Comparison of ENCODE assay signal across 34 mouse cellular contexts in genomic region chr10:8995097-8995496, GRCm38 (mm10).
DNase-seq lines count a peak whose midpoint lies in the region; ATAC-seq and TF ChIP-seq lines count a peak whose summit lies in the region.
"Had no signal": no experiment of that assay in that cellular context is flagged by ENCODE, and none has a peak within 500 bp of the region (broad histone marks: within the 10 kb centered on the region; RNA-seq: fewer than 3 reads in every experiment).

No protein-coding gene starts in this region.

- H3K4me2 ChIP-seq in heart, embryonic 16.5 days (ENCODE audit: low read depth, low read length), result no peak overlapping the region
- H3K4me2 ChIP-seq in lung, embryonic 14.5 days, result no peak overlapping the region
- H3K4me2 ChIP-seq in stomach, embryonic 16.5 days (ENCODE audit: low read depth, low read length), result no peak overlapping the region
- no peak overlapping the region for H3K4me2 ChIP-seq in midbrain, embryonic 16.5 days (ENCODE audit: low read length)
- H3K4me2 ChIP-seq: embryonic facial prominence, embryonic 13.5 days; forebrain, embryonic 12.5 days; liver, embryonic 15.5 days; neural tube, embryonic 15.5 days had no signal

- peaks cover 20% of the 10 kb centered on the region for H3K4me1 ChIP-seq in heart, embryonic 16.5 days (ENCODE audit: control insufficient read depth, insufficient read depth, low read length)
- H3K4me1 ChIP-seq in lung, embryonic 14.5 days (ENCODE audit: insufficient read depth), result peaks cover 12% of the 10 kb centered on the region; the same call in 1 of the 2 replicates
- H3K4me1 ChIP-seq in stomach, embryonic 16.5 days (ENCODE audit: control insufficient read depth, insufficient read depth, low read length), result peaks cover 24% of the 10 kb centered on the region
- H3K4me1 ChIP-seq in midbrain, embryonic 16.5 days (ENCODE audit: control insufficient read depth, insufficient read depth, low read length), result no peaks in the 10 kb centered on the region
- H3K4me1 ChIP-seq in thymus, adult 2 months (replicated peaks; ENCODE audit: control insufficient read depth, insufficient read depth, low read length), result no peaks in the 10 kb centered on the region
- H3K4me1 ChIP-seq: liver, embryonic 15.5 days had no signal

- DNase-seq in heart, adult 8-10 months (ENCODE audit: low spot score), result no peak
- peak; percentile 82 for DNase-seq in MN1 (ENCODE audit: low spot score)
- peak; percentile 35 for DNase-seq in lung, embryonic 14.5 days
- no peak for DNase-seq in thymus, adult 2 months
- DNase-seq: adrenal gland, adult 8-10 months; B cell, adult 2 months; cerebellum, adult 8-10 months; cerebellum, postnatal 36 days; embryo, embryonic 11 days; gastrocnemius, postnatal 25 days; liver; right cerebral cortex, postnatal 14 days; spleen, adult 18-20 months; thymus, adult 18-20 months; thymus, postnatal 4 days had no signal

- H3K36me3 ChIP-seq in heart, embryonic 16.5 days (ENCODE audit: control insufficient read depth, insufficient read depth), result no peaks in the 10 kb centered on the region
- H3K36me3 ChIP-seq in lung, embryonic 14.5 days (ENCODE audit: insufficient read depth), result no peaks in the 10 kb centered on the region
- no peaks in the 10 kb centered on the region for H3K36me3 ChIP-seq in stomach, embryonic 16.5 days (ENCODE audit: control insufficient read depth, insufficient read depth, low read length)
- H3K36me3 ChIP-seq in midbrain, embryonic 16.5 days (ENCODE audit: control insufficient read depth, insufficient read depth, low read length), result no peaks in the 10 kb centered on the region
- no peaks in the 10 kb centered on the region for H3K36me3 ChIP-seq in thymus, adult 2 months (ENCODE audit: control insufficient read depth, insufficient read depth, low read length)
- H3K36me3 ChIP-seq: embryonic facial prominence, embryonic 13.5 days; forebrain, embryonic 12.5 days; G1E; heart, embryonic 10.5 days; hindbrain, embryonic 10.5 days; limb, embryonic 10.5 days; liver, embryonic 15.5 days; midbrain, embryonic 10.5 days; neural tube, embryonic 15.5 days had no signal

- H3K27ac ChIP-seq in heart, embryonic 16.5 days (ENCODE audit: low read length), result no peak overlapping the region
- H3K27ac ChIP-seq in lung, embryonic 14.5 days (ENCODE audit: low read depth), result no peak overlapping the region
- no peak overlapping the region for H3K27ac ChIP-seq in stomach, embryonic 16.5 days (ENCODE audit: low read length)
- H3K27ac ChIP-seq in midbrain, embryonic 16.5 days (ENCODE audit: low read length), result no peak overlapping the region
- H3K27ac ChIP-seq in thymus, adult 2 months (ENCODE audit: control insufficient read depth, insufficient read depth, low read length), result no peak overlapping the region
- H3K27ac ChIP-seq: embryonic facial prominence, embryonic 13.5 days; forebrain, embryonic 12.5 days; heart, embryonic 10.5 days; hindbrain, embryonic 10.5 days; hindbrain, postnatal 0 days; limb, embryonic 10.5 days; liver, embryonic 15.5 days; macrophage; midbrain, embryonic 10.5 days; neural tube, embryonic 15.5 days had no signal

- ATAC-seq in heart, embryonic 16.5 days (replicated peaks; ENCODE audit: extremely low read depth, insufficient read depth, low FRiP score), result peak; percentile 77
- ATAC-seq in lung, embryonic 14.5 days (ENCODE audit: insufficient read depth), result no peak
- ATAC-seq in stomach, embryonic 16.5 days (ENCODE audit: insufficient read depth, low FRiP score), result peak; percentile 54; the same call in 1 of the 2 replicates
- no peak for ATAC-seq in midbrain, embryonic 16.5 days
- ATAC-seq: activated CD4-positive, CD25-positive, alpha-beta regulatory T cell, adult 4 months; hindbrain, postnatal 0 days; intestine, postnatal 0 days had no signal

- H3K9me3 ChIP-seq in heart, embryonic 16.5 days (replicated peaks; ENCODE audit: control insufficient read depth, low read length), result no peaks in the 10 kb centered on the region
- H3K9me3 ChIP-seq in lung, embryonic 14.5 days (ENCODE audit: low read depth, low read length), result no peaks in the 10 kb centered on the region
- H3K9me3 ChIP-seq in stomach, embryonic 16.5 days (replicated peaks; ENCODE audit: control insufficient read depth, low read length), result no peaks in the 10 kb centered on the region
- no peaks in the 10 kb centered on the region for H3K9me3 ChIP-seq in midbrain, embryonic 16.5 days (replicated peaks; ENCODE audit: control insufficient read depth, low read length, poor library complexity, severe bottlenecking)
- H3K9me3 ChIP-seq: embryonic facial prominence, embryonic 13.5 days; forebrain, embryonic 12.5 days; heart, embryonic 10.5 days; hindbrain, embryonic 10.5 days; limb, embryonic 10.5 days; liver, embryonic 15.5 days; midbrain, embryonic 10.5 days; neural tube, embryonic 15.5 days had no signal

- TF ChIP-seq CTCF in lung, embryonic 14.5 days (IDR thresholded peaks at IDR 0.05; ENCODE audit: low read depth), result no peak
- TF ChIP-seq CTCF in thymus, adult 2 months (IDR thresholded peaks at IDR 0.05; ENCODE audit: borderline replicate concordance, control insufficient read depth, extremely low read depth, insufficient read depth, low read length, poor library complexity), result no peak

- H3K4me3 ChIP-seq in heart, embryonic 16.5 days (ENCODE audit: low read length), result no peak overlapping the region
- H3K4me3 ChIP-seq in lung, embryonic 14.5 days (ENCODE audit: low read depth, low read length), result no peak overlapping the region
- H3K4me3 ChIP-seq in stomach, embryonic 16.5 days (replicated peaks; ENCODE audit: low read length), result no peak overlapping the region
- H3K4me3 ChIP-seq in midbrain, embryonic 16.5 days (ENCODE audit: low read depth, low read length), result no peak overlapping the region
- H3K4me3 ChIP-seq in thymus, adult 2 months (ENCODE audit: control insufficient read depth, insufficient read depth, low read length), result no peak overlapping the region
- H3K4me3 ChIP-seq: embryonic facial prominence, embryonic 13.5 days; erythroblast, embryonic 14.5 days; forebrain, embryonic 12.5 days; heart, embryonic 10.5 days; hindbrain, embryonic 10.5 days; layer of hippocampus, adult 2 months; limb, embryonic 10.5 days; liver, embryonic 15.5 days; midbrain, embryonic 10.5 days; neural tube, embryonic 15.5 days had no signal

- H3K27me3 ChIP-seq in heart, embryonic 16.5 days (ENCODE audit: control insufficient read depth, insufficient read depth, low read length), result no peaks in the 10 kb centered on the region
- H3K27me3 ChIP-seq in lung, embryonic 14.5 days (ENCODE audit: insufficient read depth, low read length), result no peaks in the 10 kb centered on the region
- no peaks in the 10 kb centered on the region for H3K27me3 ChIP-seq in stomach, embryonic 16.5 days (ENCODE audit: control insufficient read depth, insufficient read depth, low read length)
- H3K27me3 ChIP-seq in midbrain, embryonic 16.5 days (ENCODE audit: control insufficient read depth, insufficient read depth, low read depth, low read length), result no peaks in the 10 kb centered on the region
- no peaks in the 10 kb centered on the region for H3K27me3 ChIP-seq in thymus, adult 2 months (ENCODE audit: control insufficient read depth, insufficient read depth, low read length)
- H3K27me3 ChIP-seq: CH12.LX; embryonic facial prominence, embryonic 13.5 days; forebrain, embryonic 12.5 days; liver, embryonic 15.5 days; neural tube, embryonic 15.5 days had no signal

- TF ChIP-seq POLR2A in thymus, adult 2 months (IDR thresholded peaks at IDR 0.05; ENCODE audit: control insufficient read depth, extremely low read depth, insufficient read depth, low read length, poor library complexity), result no peak

- H3K9ac ChIP-seq in heart, embryonic 16.5 days (ENCODE audit: low read length), result no peak overlapping the region
- H3K9ac ChIP-seq in lung, embryonic 14.5 days, result no peak overlapping the region
- no peak overlapping the region for H3K9ac ChIP-seq in stomach, embryonic 16.5 days (ENCODE audit: low read length)
- H3K9ac ChIP-seq in midbrain, embryonic 16.5 days (ENCODE audit: low read depth, low read length), result no peak overlapping the region
- H3K9ac ChIP-seq: embryonic facial prominence, embryonic 13.5 days; forebrain, embryonic 12.5 days; liver, embryonic 15.5 days; neural tube, embryonic 15.5 days had no signal

- 14% methylated on average over 3 of the region's 3 CpGs for WGBS in heart, embryonic 16.5 days
- WGBS in lung, embryonic 14.5 days, result 32% methylated on average over 3 of the region's 3 CpGs
- WGBS in stomach, embryonic 16.5 days, result 31% methylated on average over 3 of the region's 3 CpGs
- WGBS in midbrain, embryonic 16.5 days, result 71% methylated on average over 3 of the region's 3 CpGs
- WGBS in thymus, adult 2 months, result 88% methylated on average over 3 of the region's 3 CpGs

Comparison
In these comparisons a context has a peak if more than half of its experiments do, and no peak if none do; other contexts are left out.
1. ATAC-seq: peak in heart, embryonic 16.5 days (single experiment) and stomach, embryonic 16.5 days (single experiment); none in lung, embryonic 14.5 days (single experiment) and midbrain, embryonic 16.5 days (single experiment).
2. DNase-seq: peak in MN1 (single experiment) and lung, embryonic 14.5 days (single experiment); none in heart, adult 8-10 months (single experiment) and thymus, adult 2 months (single experiment).